Mouse (Mus musculus): ENCODE data around the gene Dcpp2. TPM values are rescaled to one million over a fixed set of nuclear protein-coding genes. Genes with fewer than 3 reads are reported as not detected.
"Not testable (repeated sequence)": the region's sequence is repeated elsewhere in the genome, so short reads cannot be mapped to it uniquely, and the experiment has no call there.

Gene Dcpp2
- polyA plus RNA-seq, 1 experiment = not detected

GRCm38 (mm10) chr17:23931157-23931556 lies 50.5 kb downstream of the Dcpp2 start:
- TF ChIP-seq POLR2A (IDR thresholded peaks at IDR 0.05; ENCODE audit: low read depth, low read length) (no peak), CTCF (IDR thresholded peaks at IDR 0.05; ENCODE audit: extremely low read depth, insufficient read length, insufficient replicate concordance, low read depth, low read length) (no peak)
- 87% methylated on average over 5 of the region's 5 CpGs for WGBS
- Histone ChIP-seq H3K4me1 (ENCODE audit: control insufficient read depth, insufficient read depth, insufficient read length, low read length) (no peaks in the 10 kb centered on the region), H3K27ac (ENCODE audit: insufficient read depth, low read depth, low read length) (no peak overlapping the region), H3K4me3 (ENCODE audit: low read depth, low read length) (no peak overlapping the region), H3K36me3 (ENCODE audit: control insufficient read depth, insufficient read depth, low read length) (no peaks in the 10 kb centered on the region), H3K27me3 (ENCODE audit: control insufficient read depth, insufficient read depth, low read length) (no peaks in the 10 kb centered on the region)

GRCm38 (mm10) chr17:23941372-23941771 lies 60.7 kb downstream of the Dcpp2 start, which contains the start of gene Sbp:
Gene Sbp (plus strand): TSS chr17:23941672.
- no peak within 1 kb of the TSS for H3K27ac ChIP-seq (ENCODE audit: insufficient read depth, low read depth, low read length)
- no peaks in the 10 kb centered on the region for H3K36me3 ChIP-seq (ENCODE audit: control insufficient read depth, insufficient read depth, low read length)
- TF ChIP-seq POLR2A (IDR thresholded peaks at IDR 0.05; ENCODE audit: low read depth, low read length) (no peak), CTCF (IDR thresholded peaks at IDR 0.05; ENCODE audit: extremely low read depth, insufficient read length, insufficient replicate concordance, low read depth, low read length) (no peak)
- no peak within 1 kb of the TSS for H3K4me3 ChIP-seq (ENCODE audit: low read depth, low read length)
- no peaks in the 10 kb centered on the region for H3K4me1 ChIP-seq (ENCODE audit: control insufficient read depth, insufficient read depth, insufficient read length, low read length)
- H3K27me3 ChIP-seq (ENCODE audit: control insufficient read depth, insufficient read depth, low read length) = no peaks in the 10 kb centered on the region

- not testable (repeated sequence) for H3K4me1 ChIP-seq (ENCODE audit: control insufficient read depth, insufficient read depth, insufficient read length, low read length); H3K27me3 ChIP-seq (ENCODE audit: control insufficient read depth, insufficient read depth, low read length); H3K36me3 ChIP-seq (ENCODE audit: control insufficient read depth, insufficient read depth, low read length); H3K4me3 ChIP-seq (ENCODE audit: low read depth, low read length); H3K27ac ChIP-seq (ENCODE audit: insufficient read depth, low read depth, low read length)
- WGBS = 81% methylated on average over 4 of the region's 4 CpGs
Measured at GRCm38 (mm10) chr17:23947486-23947885, 66.8 kb downstream of the Dcpp2 start.

GRCm38 (mm10) chr17:23949068-23949467 lies 68.4 kb downstream of the Dcpp2 start:
- Histone ChIP-seq H3K27me3 (ENCODE audit: control insufficient read depth, insufficient read depth, low read length) (no peaks in the 10 kb centered on the region), H3K27ac (ENCODE audit: insufficient read depth, low read depth, low read length) (no peak overlapping the region), H3K36me3 (ENCODE audit: control insufficient read depth, insufficient read depth, low read length) (no peaks in the 10 kb centered on the region), H3K4me1 (ENCODE audit: control insufficient read depth, insufficient read depth, insufficient read length, low read length) (no peaks in the 10 kb centered on the region), H3K4me3 (ENCODE audit: low read depth, low read length) (no peak overlapping the region)
- WGBS = 90% methylated on average over 2 of the region's 2 CpGs
- TF ChIP-seq CTCF (IDR thresholded peaks at IDR 0.05; ENCODE audit: extremely low read depth, insufficient read length, insufficient replicate concordance, low read depth, low read length) = no peak
- TF ChIP-seq POLR2A (IDR thresholded peaks at IDR 0.05; ENCODE audit: low read depth, low read length) = no peak

Other genes with a start within 250 kb of the Dcpp2 start
- gene Mmp25, start 235.6 kb upstream of the Dcpp2 start, polyA plus RNA-seq (2012; rRNA removed) = 1.5 and 1.6 TPM in 2 replicates
- gene Bicdl2, start 220.4 kb upstream of the Dcpp2 start, polyA plus RNA-seq (2012; rRNA removed) = 5.2 and 6.0 TPM in 2 replicates
- gene Hcfc1r1, start 207.3 kb upstream of the Dcpp2 start, polyA plus RNA-seq (2012; rRNA removed) = 106 and 251 TPM in 2 replicates
- 12.4 and 19.8 TPM in 2 replicates for gene Thoc6, start 207.0 kb upstream of the Dcpp2 start, polyA plus RNA-seq (2012; rRNA removed)
- gene Tnfrsf12a, start 203.4 kb upstream of the Dcpp2 start, polyA plus RNA-seq (2012; rRNA removed) = 27.9 and 30.9 TPM in 2 replicates
- 0.10 and 0.95 TPM in 2 replicates for gene Cldn6, start 201.6 kb upstream of the Dcpp2 start, polyA plus RNA-seq (2012; rRNA removed)
- 0.10 and 1.5 TPM in 2 replicates for gene Cldn9, start 196.9 kb upstream of the Dcpp2 start, polyA plus RNA-seq (2012; rRNA removed)
- not detected in 2 replicates for gene 1520401A03Rik, start 158.1 kb upstream of the Dcpp2 start, polyA plus RNA-seq (2012; rRNA removed)
- 25.0 and 42.3 TPM in 2 replicates for gene Pkmyt1, start 154.5 kb upstream of the Dcpp2 start, polyA plus RNA-seq (2012; rRNA removed)
- 112 and 152 TPM in 2 replicates for gene Paqr4, start 140.0 kb upstream of the Dcpp2 start, polyA plus RNA-seq (2012; rRNA removed)
- 1.5 and 2.9 TPM in 2 replicates for gene Kremen2, start 135.0 kb upstream of the Dcpp2 start, polyA plus RNA-seq (2012; rRNA removed)
- 16.5 and 34.1 TPM in 2 replicates for gene Flywch1, start 109.3 kb upstream of the Dcpp2 start, polyA plus RNA-seq (2012; rRNA removed)
- gene Flywch2, start 94.8 kb upstream of the Dcpp2 start, polyA plus RNA-seq (2012; rRNA removed) = 6.3 and 6.6 TPM in 2 replicates
- gene Srrm2, start 90.3 kb upstream of the Dcpp2 start, polyA plus RNA-seq (2012; rRNA removed) = 197 and 439 TPM in 2 replicates
- gene Elob, start 51.7 kb upstream of the Dcpp2 start, polyA plus RNA-seq (2012; rRNA removed) = 352 and 591 TPM in 2 replicates
- gene Prss33, start 44.8 kb upstream of the Dcpp2 start, polyA plus RNA-seq (2012; rRNA removed) = 0.27 and 0.77 TPM in 2 replicates
- 166 and 292 TPM in 2 replicates for gene Prss32, start 37.0 kb upstream of the Dcpp2 start, polyA plus RNA-seq (2012; rRNA removed)
- gene Prss41, start 36.7 kb upstream of the Dcpp2 start, polyA plus RNA-seq (2012; rRNA removed) = 0.56 and 3.4 TPM in 2 replicates
- gene Prss21, start 12.8 kb upstream of the Dcpp2 start, polyA plus RNA-seq (2012; rRNA removed) = not detected in 2 replicates
- gene Dcpp1, start within 50 bp of the Dcpp2 start, polyA plus RNA-seq (2012; rRNA removed) = not detected in 2 replicates
- not detected in 2 replicates for gene Dcpp3, start 36.6 kb downstream of the Dcpp2 start, polyA plus RNA-seq (2012; rRNA removed)
- not detected in 2 replicates for gene Sbp, start 60.8 kb downstream of the Dcpp2 start, polyA plus RNA-seq (2012; rRNA removed)
- not detected in 2 replicates for gene Sbpl, start 74.4 kb downstream of the Dcpp2 start, polyA plus RNA-seq (2012; rRNA removed)
- gene Prss30, start 99.7 kb downstream of the Dcpp2 start, polyA plus RNA-seq (2012; rRNA removed) = 22.9 and 150 TPM in 2 replicates
- 0.06 and 0.25 TPM in 2 replicates for gene Prss22, start 117.2 kb downstream of the Dcpp2 start, polyA plus RNA-seq (2012; rRNA removed)
- gene Prss27, start 157.3 kb downstream of the Dcpp2 start, polyA plus RNA-seq (2012; rRNA removed) = 3.9 and 4.0 TPM in 2 replicates
- gene Kctd5, start 192.6 kb downstream of the Dcpp2 start, polyA plus RNA-seq (2012; rRNA removed) = 51.8 and 74.6 TPM in 2 replicates